Mouse (Mus musculus) midbrain, embryonic 10.5 days (tissue): ENCODE data around the gene Il33. TPM values are rescaled to one million over a fixed set of nuclear protein-coding genes. Genes with fewer than 3 reads are reported as not detected.

Source experiments
- polyA plus RNA-seq: library from polyadenylated mRNA; unstranded; fragments of >200 nt; fragmentation: Nextera tagmentation; extraction: Ambion mirVana; gene quantifications from 2 replicates; pipeline ENCODE4 v1.2.1, GENCODE M21; 2016

The Il33 gene
- polyA plus RNA-seq, 1 experiment from 2014 or later, result 0.60 TPM

Other genes with a start within 250 kb of the Il33 start
- gene Mlana, start 227.3 kb upstream of the Il33 start, polyA plus RNA-seq, result 0.14 TPM in 1 of 2 replicates, not detected in the other
- gene 9930021J03Rik, start 119.1 kb upstream of the Il33 start, polyA plus RNA-seq, result 4.0 and 4.2 TPM in 2 replicates
- gene Ranbp6, start 112.1 kb upstream of the Il33 start, polyA plus RNA-seq, result 25.7 and 31.1 TPM in 2 replicates
- gene Trpd52l3, start 78.7 kb downstream of the Il33 start, polyA plus RNA-seq, result not detected in 2 replicates
- 80.3 and 82.0 TPM in 2 replicates for gene Uhrf2, start 105.4 kb downstream of the Il33 start, polyA plus RNA-seq